Mouse (Mus musculus) intestine, embryonic 15.5 days (tissue): ENCODE results near the gene Svop. TPM values are rescaled to one million over a fixed set of nuclear protein-coding genes. Genes with fewer than 3 reads are reported as not detected.

Experiments used
- ATAC-seq: fragments of 200-750 bp; cut with Nextera tagmentation; 2 replicates; pipeline ENCODE4 v1.8.0; 2017; ENCODE audit warnings: moderate TSS enrichment, moderate library complexity
- H3K27ac ChIP-seq: fragments of 300-500 bp; sonication (generic); 2 replicates; pipeline ENCODE4 v1.5.1; 2015; ENCODE audit warnings: mild to moderate bottlenecking, inconsistent platforms
- H3K27me3 ChIP-seq: fragments of 300-500 bp; sonication (generic); replicated peaks from 2 replicates; pipeline ENCODE4 v1.6.1; 2015; ENCODE audit warnings: inconsistent platforms
- H3K36me3 ChIP-seq: fragments of 300-500 bp; sonication (generic); 2 replicates; pipeline ENCODE4 v1.6.1; 2015; ENCODE audit warnings: inconsistent platforms
- H3K4me1 ChIP-seq: fragments of 300-500 bp; sonication (generic); replicated peaks from 2 replicates; pipeline ENCODE4 v1.6.1; 2015; ENCODE audit warnings: inconsistent platforms
- H3K4me2 ChIP-seq: fragments of 300-500 bp; sonication (generic); replicated peaks from 2 replicates; pipeline ENCODE4 v1.6.1; 2015; ENCODE audit warnings: mild to moderate bottlenecking, inconsistent platforms
- H3K4me3 ChIP-seq: fragments of 300-500 bp; sonication (generic); replicated peaks from 2 replicates; pipeline ENCODE4 v1.5.1; 2015; ENCODE audit warnings: inconsistent platforms
- H3K9ac ChIP-seq: fragments of 300-500 bp; sonication (generic); 2 replicates; pipeline ENCODE4 v1.6.1; 2015; ENCODE audit warnings: inconsistent platforms
- H3K9me3 ChIP-seq: fragments of 300-500 bp; sonication (generic); 2 replicates; pipeline ENCODE4 v1.6.1; 2016; ENCODE audit warnings: inconsistent platforms
- WGBS: fragments of 180-500 bp; shearing (Covaris S2); methylation state at CpG from one replicate; pipeline ENCODE4 v1.1.7; 2015; 5-methylcytosine and 5-hydroxymethylcytosine counted together
- polyA plus RNA-seq: library from polyadenylated mRNA; unstranded; fragments of >200 nt; fragmentation: Nextera tagmentation; extraction: Ambion mirVana; gene quantifications from 2 replicates; pipeline ENCODE4 v1.2.1, GENCODE M21; 2015

Svop gene
- polyA plus RNA-seq, 1 experiment from 2014 or later: 2.5 TPM

- Histone ChIP-seq H3K9ac (no peak overlapping the region), H3K27ac (no peak overlapping the region), H3K4me1 (peaks cover 38% of the 10 kb centered on the region), H3K4me2 (no peak overlapping the region), H3K27me3 (no peaks in the 10 kb centered on the region), H3K4me3 (no peak overlapping the region), H3K36me3 (peaks cover 4% of the 10 kb centered on the region; the same call in 1 of the 2 replicates), H3K9me3 (no peaks in the 10 kb centered on the region)
- no peak for ATAC-seq
- 83% methylated on average over 20 of the region's 20 CpGs for WGBS
These were observed 101.8 kb downstream of the Svop start for GRCm38 (mm10) chr5:113989437-113990024.

GRCm38 (mm10) chr5:113986182-113986961 is 105.0 kb downstream of the Svop start:
- H3K27ac ChIP-seq: peak overlapping the region; percentile 48
- no peaks in the 10 kb centered on the region for H3K27me3 ChIP-seq
- peaks cover 4% of the 10 kb centered on the region; the same call in 1 of the 2 replicates for H3K36me3 ChIP-seq
- peaks cover 28% of the 10 kb centered on the region for H3K4me1 ChIP-seq
- H3K4me3 ChIP-seq: no peak overlapping the region
- whole genome bisulfite sequencing: 29% methylated on average over 9 of the region's 9 CpGs
- no peak overlapping the region for H3K4me2 ChIP-seq
- peak; percentile 51 for ATAC-seq
- H3K9ac ChIP-seq: no peak overlapping the region
- H3K9me3 ChIP-seq: no peaks in the 10 kb centered on the region

GRCm38 (mm10) chr5:113985737-113986136 is 105.6 kb downstream of the Svop start:
- Histone ChIP-seq H3K4me2 (no peak overlapping the region), H3K9ac (no peak overlapping the region), H3K36me3 (peaks cover 4% of the 10 kb centered on the region; the same call in 1 of the 2 replicates), H3K4me3 (no peak overlapping the region), H3K27ac (peak overlapping the region; percentile 48), H3K27me3 (no peaks in the 10 kb centered on the region), H3K9me3 (no peaks in the 10 kb centered on the region), H3K4me1 (peaks cover 28% of the 10 kb centered on the region)
- 57% methylated on average over 2 of the region's 2 CpGs for WGBS
- no peak for ATAC-seq

- Histone ChIP-seq H3K9ac (no peak overlapping the region), H3K4me2 (no peak overlapping the region), H3K9me3 (no peaks in the 10 kb centered on the region), H3K27ac (no peak overlapping the region), H3K27me3 (no peaks in the 10 kb centered on the region), H3K4me3 (no peak overlapping the region), H3K4me1 (peaks cover 23% of the 10 kb centered on the region), H3K36me3 (peaks cover 4% of the 10 kb centered on the region; the same call in 1 of the 2 replicates)
- 72% methylated on average over 13 of the region's 13 CpGs for WGBS
- ATAC-seq: peak; percentile 40; the same call in 1 of the 2 replicates
These were observed 107.2 kb downstream of the Svop start for GRCm38 (mm10) chr5:113984025-113984740.

GRCm38 (mm10) chr5:113983541-113983940 is 107.8 kb downstream of the Svop start:
- Histone ChIP-seq H3K27me3 (no peaks in the 10 kb centered on the region), H3K4me3 (no peak overlapping the region), H3K4me1 (peaks cover 23% of the 10 kb centered on the region), H3K4me2 (no peak overlapping the region), H3K27ac (no peak overlapping the region), H3K9me3 (no peaks in the 10 kb centered on the region), H3K36me3 (no peaks in the 10 kb centered on the region), H3K9ac (no peak overlapping the region)
- WGBS: 69% methylated on average over 6 of the region's 6 CpGs
- ATAC-seq: no peak

GRCm38 (mm10) chr5:113981843-113982242 is 109.5 kb downstream of the Svop start:
- no peak for ATAC-seq
- 75% methylated on average over 8 of the region's 8 CpGs for WGBS
- Histone ChIP-seq H3K4me2 (no peak overlapping the region), H3K4me3 (no peak overlapping the region), H3K27ac (no peak overlapping the region), H3K36me3 (no peaks in the 10 kb centered on the region), H3K9ac (no peak overlapping the region), H3K27me3 (no peaks in the 10 kb centered on the region), H3K9me3 (no peaks in the 10 kb centered on the region), H3K4me1 (peaks cover 22% of the 10 kb centered on the region)

GRCm38 (mm10) chr5:113981171-113981570 is 110.2 kb downstream of the Svop start:
- WGBS: 80% methylated on average over 6 of the region's 6 CpGs

GRCm38 (mm10) chr5:113980511-113980910 is 110.9 kb downstream of the Svop start:
- no peak overlapping the region for H3K4me2 ChIP-seq
- H3K4me3 ChIP-seq: no peak overlapping the region
- no peaks in the 10 kb centered on the region for H3K27me3 ChIP-seq
- peaks cover 15% of the 10 kb centered on the region for H3K4me1 ChIP-seq
- no peaks in the 10 kb centered on the region for H3K36me3 ChIP-seq
- H3K27ac ChIP-seq: no peak overlapping the region
- H3K9ac ChIP-seq: no peak overlapping the region
- no peak for ATAC-seq
- H3K9me3 ChIP-seq: no peaks in the 10 kb centered on the region
- WGBS: 69% methylated on average over 1 of the region's 1 CpGs

More at GRCm38 (mm10) chr5:113981171-113981570, 110.2 kb downstream of the Svop start:
- no peak overlapping the region for H3K4me3 ChIP-seq
- ATAC-seq: no peak
- H3K27me3 ChIP-seq: no peaks in the 10 kb centered on the region
- no peak overlapping the region for H3K27ac ChIP-seq
- H3K9me3 ChIP-seq: no peaks in the 10 kb centered on the region
- no peak overlapping the region for H3K4me2 ChIP-seq
- peaks cover 16% of the 10 kb centered on the region for H3K4me1 ChIP-seq
- H3K36me3 ChIP-seq: no peaks in the 10 kb centered on the region
- H3K9ac ChIP-seq: no peak overlapping the region

- no peaks in the 10 kb centered on the region for H3K36me3 ChIP-seq
- ATAC-seq: no peak
- no peaks in the 10 kb centered on the region for H3K27me3 ChIP-seq
- WGBS: 70% methylated on average over 8 of the region's 8 CpGs
- no peak overlapping the region for H3K4me3 ChIP-seq
- H3K4me1 ChIP-seq: peaks cover 32% of the 10 kb centered on the region
- H3K9ac ChIP-seq: no peak overlapping the region
- no peak overlapping the region for H3K4me2 ChIP-seq
- H3K27ac ChIP-seq: no peak overlapping the region
- no peaks in the 10 kb centered on the region for H3K9me3 ChIP-seq
These were observed 114.1 kb downstream of the Svop start for GRCm38 (mm10) chr5:113977309-113977708.

Other genes starting within 250 kb of the Svop start
- 167 and 173 TPM in 2 replicates for gene Coro1c, start 182.8 kb downstream of the Svop start, polyA plus RNA-seq
- 10.1 and 11.8 TPM in 2 replicates for gene Ssh1, start 97.7 kb downstream of the Svop start, polyA plus RNA-seq
- gene Dao, start 87.9 kb downstream of the Svop start, polyA plus RNA-seq: 13.8 and 17.1 TPM in 2 replicates
- 10.3 and 10.5 TPM in 2 replicates for gene Usp30, start 26.1 kb downstream of the Svop start, polyA plus RNA-seq
- gene Alkbh2, start 36.6 kb upstream of the Svop start, polyA plus RNA-seq: 11.6 and 12.0 TPM in 2 replicates
- gene Ung, start 38.8 kb upstream of the Svop start, polyA plus RNA-seq: 45.0 and 45.1 TPM in 2 replicates
- gene Acacb, start 55.0 kb upstream of the Svop start, polyA plus RNA-seq: 1.4 and 1.7 TPM in 2 replicates
- not detected in 2 replicates for gene Foxn4, start 182.2 kb upstream of the Svop start, polyA plus RNA-seq
- gene Myo1h, start 197.6 kb upstream of the Svop start, polyA plus RNA-seq: 3.4 and 3.9 TPM in 2 replicates